Mouse (Mus musculus) C2C12 (cell line): Measurements from ENCODE around the gene Ttc33. TPM values are rescaled to one million over a fixed set of nuclear protein-coding genes. Genes with fewer than 3 reads are reported as not detected.
A peak's percentile ranks its signal among the peaks of the same experiment; 100 is the strongest.

ENCODE experiments used
- H3K27me3 ChIP-seq: one replicate; pipeline ENCODE4 v1.6.1; 2011; ENCODE audit not compliant: control insufficient read depth, insufficient read depth, insufficient read length
- H3K36me3 ChIP-seq: one replicate; pipeline ENCODE4 v1.6.1; 2011; ENCODE audit not compliant: control insufficient read depth, insufficient read depth
- H3K4me3 ChIP-seq: one replicate; pipeline ENCODE4 v1.5.1; 2011; ENCODE audit warnings: mild to moderate bottlenecking, control low read depth; ENCODE audit not compliant: poor library complexity, insufficient read depth, severe bottlenecking
- H3K79me2 ChIP-seq: one replicate; pipeline ENCODE4 v1.6.1; 2011; ENCODE audit not compliant: control insufficient read depth, insufficient read depth
- H3K79me3 ChIP-seq: one replicate; pipeline ENCODE4 v1.6.1; 2011; ENCODE audit warnings: low read depth, control low read depth
- H3ac ChIP-seq: one replicate; pipeline ENCODE3; 2011; ENCODE audit warnings: low read depth; ENCODE audit not compliant: control insufficient read depth, insufficient read length
- CEBPB ChIP-seq: IDR thresholded peaks from one replicate; pipeline ENCODE4 v1.6.1; 2011; ENCODE audit warnings: low read depth, mild to moderate bottlenecking, control low read depth, moderate library complexity
- CTCF ChIP-seq: IDR thresholded peaks from one replicate; pipeline ENCODE4 v1.5.1; 2011; ENCODE audit not compliant: control insufficient read depth, insufficient read depth, insufficient read length
- FOSL1 ChIP-seq: IDR thresholded peaks from one replicate; pipeline ENCODE4 v1.8.0; 2011; ENCODE audit warnings: mild to moderate bottlenecking, low read length; ENCODE audit not compliant: poor library complexity, insufficient read depth, severe bottlenecking
- MAX ChIP-seq: IDR thresholded peaks from one replicate; pipeline ENCODE4 v1.6.1; 2011; ENCODE audit warnings: mild to moderate bottlenecking, control low read depth
- MYOD1 ChIP-seq: IDR thresholded peaks from one replicate; pipeline ENCODE4 v1.6.1; 2011; ENCODE audit warnings: low read depth; ENCODE audit not compliant: control insufficient read depth, insufficient read length
- MYOG ChIP-seq: IDR thresholded peaks from one replicate; pipeline ENCODE4 v1.6.1; 2011; ENCODE audit not compliant: control insufficient read depth, insufficient read length; ENCODE audit errors: extremely low read depth
- USF1 ChIP-seq: IDR thresholded peaks from one replicate; pipeline ENCODE4 v1.6.1; 2011; ENCODE audit warnings: low read depth, mild to moderate bottlenecking, control low read depth, moderate library complexity
- polyA plus RNA-seq: library from polyadenylated mRNA; unstranded; fragments of >200 nt; fragmentation: generic; extraction: Trizol; gene quantifications from one replicate; pipeline ENCODE4 v1.2.1, GENCODE M21; 2012; ENCODE audit warnings: missing spikeins

Ttc33 gene
- polyA plus RNA-seq, 1 experiment: 15.8 TPM

- H3K79me2 ChIP-seq: peaks cover 56% of the 10 kb centered on the region
- H3K4me3 ChIP-seq: peak overlapping the region; percentile 60
- no peaks in the 10 kb centered on the region for H3K27me3 ChIP-seq
These were observed 55.0 kb downstream of the Ttc33 start for GRCm38 (mm10) chr15:5240360-5240759.

GRCm38 (mm10) chr15:5241304-5242201 lies 56.2 kb downstream of the Ttc33 start:
- Histone ChIP-seq H3K4me3 (peak overlapping the region; percentile 60), H3K79me2 (peaks cover 56% of the 10 kb centered on the region), H3K27me3 (no peaks in the 10 kb centered on the region), H3K36me3 (no peaks in the 10 kb centered on the region), H3K79me3 (peaks cover 20% of the 10 kb centered on the region), H3ac (peak overlapping the region; percentile 73)
- no peak for TF ChIP-seq USF1
- TF ChIP-seq CTCF: no peak
- no peak for TF ChIP-seq CEBPB
- TF ChIP-seq MAX: no peak
- TF ChIP-seq MYOD1: no peak
- no peak for TF ChIP-seq FOSL1
- no peak for TF ChIP-seq MYOG

More at GRCm38 (mm10) chr15:5240360-5240759, 55.0 kb downstream of the Ttc33 start:
- peak overlapping the region; percentile 39 for H3ac ChIP-seq
- H3K36me3 ChIP-seq: peaks cover 4% of the 10 kb centered on the region
- no peak for TF ChIP-seq USF1
- TF ChIP-seq CTCF: no peak
- no peak for TF ChIP-seq CEBPB
- no peak for TF ChIP-seq MYOG
- TF ChIP-seq MYOD1: no peak
- TF ChIP-seq MAX: no peak
- TF ChIP-seq FOSL1: no peak
- H3K79me3 ChIP-seq: peaks cover 20% of the 10 kb centered on the region

GRCm38 (mm10) chr15:5242241-5243035 lies 57.1 kb downstream of the Ttc33 start:
- no peaks in the 10 kb centered on the region for H3K27me3 ChIP-seq
- H3K4me3 ChIP-seq: peak overlapping the region; percentile 60
- H3K79me2 ChIP-seq: peaks cover 56% of the 10 kb centered on the region
- peaks cover 20% of the 10 kb centered on the region for H3K79me3 ChIP-seq
- H3ac ChIP-seq: peak overlapping the region; percentile 73
- H3K36me3 ChIP-seq: no peaks in the 10 kb centered on the region
- TF ChIP-seq MYOG (no peak), USF1 (no peak), MAX (peak; percentile 31), CEBPB (no peak), FOSL1 (no peak), MYOD1 (no peak), CTCF (peak; percentile 8)

GRCm38 (mm10) chr15:5243036-5243958 lies 58.0 kb downstream of the Ttc33 start:
- TF ChIP-seq MYOD1: no peak
- peak; percentile 23 for TF ChIP-seq MAX
- no peak for TF ChIP-seq MYOG
- H3K79me2 ChIP-seq: peaks cover 49% of the 10 kb centered on the region
- H3ac ChIP-seq: peak overlapping the region; percentile 73
- H3K36me3 ChIP-seq: no peaks in the 10 kb centered on the region
- no peaks in the 10 kb centered on the region for H3K27me3 ChIP-seq
- peaks cover 20% of the 10 kb centered on the region for H3K79me3 ChIP-seq
- peak overlapping the region; percentile 60 for H3K4me3 ChIP-seq
